Mouse (Mus musculus) ES-E14 (cell line): ENCODE results near the gene Cald1.

Experiments used
- CHD2 ChIP-seq: IDR thresholded peaks from 2 replicates; pipeline ENCODE4 v1.6.1; 2014; ENCODE audit warnings: mild to moderate bottlenecking, low read depth, low read length, inconsistent platforms
- HCFC1 ChIP-seq: IDR thresholded peaks from 2 replicates; pipeline ENCODE4 v1.6.1; 2012; ENCODE audit warnings: low read length, inconsistent platforms, borderline replicate concordance; ENCODE audit not compliant: insufficient read depth
- MAFK ChIP-seq: IDR thresholded peaks from 2 replicates; pipeline ENCODE4 v1.6.1; 2014; ENCODE audit warnings: mild to moderate bottlenecking, low read depth, low read length, inconsistent platforms; ENCODE audit not compliant: insufficient read depth
- ZC3H11A ChIP-seq: IDR thresholded peaks from 2 replicates; pipeline ENCODE4 v1.6.1; 2012; ENCODE audit warnings: low read depth, mild to moderate bottlenecking, inconsistent platforms, low read length, borderline replicate concordance

DNA sequence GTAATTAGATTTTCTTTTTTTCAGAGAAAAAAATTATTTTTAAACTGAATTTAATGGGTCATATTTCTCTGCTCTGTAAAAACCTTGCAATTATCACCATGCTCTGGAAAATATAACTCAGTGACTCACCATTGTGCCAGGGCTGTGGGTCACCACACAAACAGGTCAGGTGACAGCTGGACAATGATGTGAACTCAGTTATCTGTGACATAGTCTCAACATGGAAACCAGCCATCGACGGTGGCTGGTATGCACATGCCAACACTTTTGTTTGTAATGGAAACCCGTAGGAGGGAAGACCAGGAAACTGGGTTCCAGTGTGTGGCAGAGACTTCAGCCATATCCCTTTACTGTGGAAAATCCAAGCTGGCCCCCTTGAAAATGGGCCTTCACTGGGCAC is 35.5 kb downstream of the Cald1 start:
- no peak for TF ChIP-seq ZC3H11A
- TF ChIP-seq CHD2 = no peak
- no peak for TF ChIP-seq MAFK
- no peak for TF ChIP-seq HCFC1
